In genomic region chr3:116126508-116127190, GRCm38 (mm10) we compare ENCODE assay signal across 8 mouse cellular contexts. TPM values are rescaled to one million over a fixed set of nuclear protein-coding genes. Genes with fewer than 3 reads are reported as not detected.
A peak's percentile ranks its signal among the peaks of the same experiment; 100 is the strongest.
DNase-seq lines count a peak whose midpoint lies in the region; ATAC-seq lines count a peak whose summit lies in the region.

No protein-coding gene starts in this region.

- 46% methylated on average over 7 of the region's 7 CpGs for WGBS in lung, embryonic 16.5 days
- 41% methylated on average over 7 of the region's 7 CpGs for WGBS in forebrain, embryonic 12.5 days
- 26% methylated on average over 7 of the region's 7 CpGs for WGBS in limb, embryonic 11.5 days
- 34% methylated on average over 7 of the region's 7 CpGs for WGBS in neural tube, embryonic 14.5 days

- peak overlapping the region; percentile 50 for H3K4me2 ChIP-seq in lung, embryonic 16.5 days (ENCODE audit: low read depth, low read length)
- peak overlapping the region; percentile 51 for H3K4me2 ChIP-seq in forebrain, embryonic 12.5 days
- peak overlapping the region; percentile 42 for H3K4me2 ChIP-seq in limb, embryonic 11.5 days (ENCODE audit: low read depth, severe bottlenecking)
- peak overlapping the region; percentile 21 for H3K4me2 ChIP-seq in neural tube, embryonic 14.5 days (ENCODE audit: low read depth, low read length)

- H3K4me1 ChIP-seq in lung, embryonic 16.5 days (replicated peaks; ENCODE audit: control insufficient read depth, insufficient read depth, low read length) = peaks cover 2% of the 10 kb centered on the region; the same call in 1 of the 2 replicates
- peaks cover 27% of the 10 kb centered on the region for H3K4me1 ChIP-seq in forebrain, embryonic 12.5 days
- peaks cover 9% of the 10 kb centered on the region for H3K4me1 ChIP-seq in limb, embryonic 11.5 days (ENCODE audit: control insufficient read depth, insufficient read depth, low read length)
- H3K4me1 ChIP-seq in neural tube, embryonic 14.5 days (ENCODE audit: control insufficient read depth, insufficient read depth, low read length) = 0 out of 2 replicates have a peak, but pooled peaks cover 3% of the 10 kb centered on the region

- H3K27ac ChIP-seq in lung, embryonic 16.5 days (ENCODE audit: low read length) = peak overlapping the region; percentile 52
- 0 out of 2 replicates have a peak overlapping the region, but pooled peaks have one; percentile 31 for H3K27ac ChIP-seq in forebrain, embryonic 12.5 days
- peak overlapping the region; percentile 81 for H3K27ac ChIP-seq in limb, embryonic 11.5 days (replicated peaks; ENCODE audit: low read depth, low read length)
- H3K27ac ChIP-seq in neural tube, embryonic 14.5 days (ENCODE audit: low read depth, low read length) = peak overlapping the region; percentile 22; the same call in 1 of the 2 replicates

- peaks cover 4% of the 10 kb centered on the region for H3K36me3 ChIP-seq in lung, embryonic 16.5 days (ENCODE audit: control insufficient read depth, insufficient read depth, low read length)
- H3K36me3 ChIP-seq in forebrain, embryonic 12.5 days (replicated peaks) = peaks cover 7% of the 10 kb centered on the region
- H3K36me3 ChIP-seq in limb, embryonic 11.5 days (ENCODE audit: control insufficient read depth, insufficient read depth, low read length) = peaks cover 2% of the 10 kb centered on the region; the same call in 1 of the 2 replicates
- H3K36me3 ChIP-seq in neural tube, embryonic 14.5 days (ENCODE audit: control insufficient read depth, insufficient read depth, low read length) = no peaks in the 10 kb centered on the region

- ATAC-seq in lung, embryonic 16.5 days (ENCODE audit: low read depth) = peak; percentile 28
- peak; percentile 48; the same call in 1 of the 2 replicates for ATAC-seq in forebrain, embryonic 12.5 days (ENCODE audit: low FRiP score)
- ATAC-seq in limb, embryonic 11.5 days (ENCODE audit: insufficient number of reproducible peaks, low FRiP score, low TSS enrichment, low read depth) = peak; percentile 36; the same call in 1 of the 2 replicates
- no peak for ATAC-seq in neural tube, embryonic 14.5 days (ENCODE audit: low read depth)

- peak overlapping the region; percentile 40 for H3K4me3 ChIP-seq in lung, embryonic 16.5 days (ENCODE audit: low read length)
- peak overlapping the region; percentile 19 for H3K4me3 ChIP-seq in forebrain, embryonic 12.5 days (replicated peaks)
- H3K4me3 ChIP-seq in limb, embryonic 11.5 days (ENCODE audit: low read depth, low read length) = peak overlapping the region; percentile 45
- no peak overlapping the region; the same call in 1 of the 2 replicates for H3K4me3 ChIP-seq in neural tube, embryonic 14.5 days (ENCODE audit: low read depth, low read length)

- no peak for DNase-seq in lung, postnatal 36 days
- DNase-seq in limb, embryonic 11.5 days (ENCODE audit: low spot score) = peak; percentile 52
- DNase-seq in adrenal gland, postnatal 36 days = no peak
- DNase-seq in right cerebral cortex, postnatal 14 days = no peak
- no peak for DNase-seq in left cerebral cortex, adult 18-20 months (ENCODE audit: low spot score in 2 of 2)

- H3K9ac ChIP-seq in lung, embryonic 16.5 days (ENCODE audit: low read length) = peak overlapping the region; percentile 50
- no peak overlapping the region for H3K9ac ChIP-seq in forebrain, embryonic 12.5 days
- 0 out of 2 replicates have a peak overlapping the region, but pooled peaks have one; percentile 23 for H3K9ac ChIP-seq in limb, embryonic 11.5 days (ENCODE audit: low read length)
- H3K9ac ChIP-seq in neural tube, embryonic 14.5 days (replicated peaks; ENCODE audit: low read depth, low read length) = no peak overlapping the region

- H3K9me3 ChIP-seq in lung, embryonic 16.5 days (ENCODE audit: control insufficient read depth, low read length) = no peaks in the 10 kb centered on the region
- no peaks in the 10 kb centered on the region for H3K9me3 ChIP-seq in forebrain, embryonic 12.5 days
- H3K9me3 ChIP-seq in limb, embryonic 11.5 days (ENCODE audit: control insufficient read depth, low read length) = no peaks in the 10 kb centered on the region
- H3K9me3 ChIP-seq in neural tube, embryonic 14.5 days (ENCODE audit: control insufficient read depth, low read length) = no peaks in the 10 kb centered on the region

- no peaks in the 10 kb centered on the region for H3K27me3 ChIP-seq in lung, embryonic 16.5 days (ENCODE audit: control insufficient read depth, insufficient read depth, low read depth, low read length)
- H3K27me3 ChIP-seq in forebrain, embryonic 12.5 days = peaks cover 6% of the 10 kb centered on the region; the same call in 1 of the 2 replicates
- H3K27me3 ChIP-seq in limb, embryonic 11.5 days (ENCODE audit: control insufficient read depth, insufficient read depth, low read length) = no peaks in the 10 kb centered on the region
- H3K27me3 ChIP-seq in neural tube, embryonic 14.5 days (ENCODE audit: control insufficient read depth, insufficient read depth, low read length) = no peaks in the 10 kb centered on the region

RNA-seq across cellular contexts. Expression of gene Vcam1, which starts 2.8 kb away (rescaled TPM):
- 117 and 118 TPM in 2 replicates for polyA plus RNA-seq in lung, embryonic 16.5 days (2015; fragmentation: Nextera tagmentation; extraction: Ambion mirVana)
- polyA plus RNA-seq in forebrain, embryonic 12.5 days (2016; fragmentation: Nextera tagmentation; extraction: Ambion mirVana) = 37.2 and 38.3 TPM in 2 replicates
- polyA plus RNA-seq in limb, embryonic 11.5 days (2014; fragmentation: Nextera tagmentation; extraction: Ambion mirVana) = 74.3 and 78.8 TPM in 2 replicates
- polyA plus RNA-seq in neural tube, embryonic 14.5 days (2014; fragmentation: Nextera tagmentation; extraction: Ambion mirVana) = 24.7 and 31.6 TPM in 2 replicates
- 10 to 100 TPM; 19.0 to 24.2 TPM for total RNA-seq in adrenal gland, postnatal 36 days (2021)
- total RNA-seq in left cerebral cortex, adult 18-20 months (2021) = 10 to 100 TPM; 17.3 to 17.9 TPM

Comparison
In these comparisons a context has a peak if more than half of its experiments do, and no peak if none do; other contexts are left out.
1. H3K27ac ChIP-seq: peak in every context shown above with its lines; median percentile 81 in limb, embryonic 11.5 days; 52 in lung, embryonic 16.5 days; 31 in forebrain, embryonic 12.5 days; 22 in neural tube, embryonic 14.5 days.
2. H3K9ac ChIP-seq: peak in lung, embryonic 16.5 days (single experiment) and limb, embryonic 11.5 days (single experiment); none in forebrain, embryonic 12.5 days (single experiment) and neural tube, embryonic 14.5 days (single experiment).
3. Peak in every context shown above with its lines, with median percentiles within 50 percentile points of each other: H3K4me2 ChIP-seq.